Mouse (Mus musculus) CH12.LX (cell line): ENCODE data around the gene Il1r1.

Experiments
- BHLHE40 ChIP-seq: IDR thresholded peaks from 2 replicates; pipeline ENCODE4 v1.6.1; 2011; ENCODE audit warnings: mild to moderate bottlenecking, low read depth, low read length, improper control_type of control experiment
- CTCF ChIP-seq, 2 experiments: IDR thresholded peaks in 1 of 2; conservative IDR thresholded peaks in 1 of 2; 2 replicates each; pipeline ENCODE4 v1.5.1; 2011 to 2012; ENCODE audit warnings: low read depth in 2 of 2, low read length in 2 of 2, improper control_type of control experiment in 1 of 2, inconsistent platforms in 1 of 2, mild to moderate bottlenecking in 1 of 2, moderate library complexity in 1 of 2
- E2F4 ChIP-seq: IDR thresholded peaks from 2 replicates; pipeline ENCODE4 v1.6.1; 2011; ENCODE audit warnings: low read depth, low read length, improper control_type of control experiment; ENCODE audit not compliant: insufficient replicate concordance
- ELF1 ChIP-seq: IDR thresholded peaks from 2 replicates; pipeline ENCODE4 v1.6.1; 2014; ENCODE audit warnings: low read depth, mild to moderate bottlenecking, inconsistent platforms, low read length, improper control_type of control experiment
- KAT2A ChIP-seq: IDR thresholded peaks from 2 replicates; pipeline ENCODE4 v1.6.1; 2012; ENCODE audit warnings: low read length, improper control_type of control experiment, inconsistent platforms; ENCODE audit not compliant: insufficient replicate concordance
- MAX ChIP-seq: IDR thresholded peaks from 2 replicates; pipeline ENCODE4 v1.6.1; 2011; ENCODE audit warnings: low read length, improper control_type of control experiment
- MEF2A ChIP-seq: IDR thresholded peaks from 2 replicates; pipeline ENCODE4 v1.6.1; 2014; ENCODE audit warnings: low read depth, mild to moderate bottlenecking, inconsistent platforms, low read length, improper control_type of control experiment, borderline replicate concordance
- POLR2A ChIP-seq: IDR thresholded peaks from 2 replicates; pipeline ENCODE4 v1.6.1; 2011; ENCODE audit warnings: low read depth, mild to moderate bottlenecking, improper control_type of control experiment, low read length
- RAD21 ChIP-seq: IDR thresholded peaks from 2 replicates; pipeline ENCODE4 v1.6.1; 2011; ENCODE audit warnings: low read depth, mild to moderate bottlenecking, low read length, improper control_type of control experiment, moderate library complexity
- RCOR1 ChIP-seq: conservative IDR thresholded peaks from 2 replicates; pipeline ENCODE4 v1.6.1; 2012; ENCODE audit warnings: low read depth, mild to moderate bottlenecking, inconsistent platforms, low read length, improper control_type of control experiment
- TBP ChIP-seq: conservative IDR thresholded peaks from 2 replicates; pipeline ENCODE4 v1.6.1; 2011; ENCODE audit warnings: low read depth, low read length, improper control_type of control experiment
- ZKSCAN1 ChIP-seq: IDR thresholded peaks from 2 replicates; pipeline ENCODE4 v1.6.1; 2012; ENCODE audit warnings: low read depth, inconsistent platforms, low read length, improper control_type of control experiment, borderline replicate concordance

- TF ChIP-seq MEF2A: no peak
- no peak for TF ChIP-seq POLR2A
- TF ChIP-seq CTCF (conservative IDR thresholded peaks at IDR 0.05 in 1 of 2, IDR thresholded peaks at IDR 0.05 in 1 of 2; ENCODE audit: low read depth in 2 of 2, low read length in 2 of 2): no peak
- no peak for TF ChIP-seq TBP
- no peak for TF ChIP-seq BHLHE40
- no peak for TF ChIP-seq E2F4
- TF ChIP-seq ZKSCAN1: no peak
- no peak for TF ChIP-seq ELF1
- no peak for TF ChIP-seq RCOR1
- no peak for TF ChIP-seq RAD21
- no peak for TF ChIP-seq MAX
- TF ChIP-seq KAT2A: no peak
Measured at GRCm38 (mm10) chr1:40233217-40233616, 8.3 kb downstream of the Il1r1 start.
